Mouse (Mus musculus): ENCODE measurements at regions not wholly inside any gene's neighbourhood (a gene's known extent, or its start where the extent isn't known, plus 50 kb on each side); places are given as distances from the start of the nearest gene placed in this dataset.

DNA sequence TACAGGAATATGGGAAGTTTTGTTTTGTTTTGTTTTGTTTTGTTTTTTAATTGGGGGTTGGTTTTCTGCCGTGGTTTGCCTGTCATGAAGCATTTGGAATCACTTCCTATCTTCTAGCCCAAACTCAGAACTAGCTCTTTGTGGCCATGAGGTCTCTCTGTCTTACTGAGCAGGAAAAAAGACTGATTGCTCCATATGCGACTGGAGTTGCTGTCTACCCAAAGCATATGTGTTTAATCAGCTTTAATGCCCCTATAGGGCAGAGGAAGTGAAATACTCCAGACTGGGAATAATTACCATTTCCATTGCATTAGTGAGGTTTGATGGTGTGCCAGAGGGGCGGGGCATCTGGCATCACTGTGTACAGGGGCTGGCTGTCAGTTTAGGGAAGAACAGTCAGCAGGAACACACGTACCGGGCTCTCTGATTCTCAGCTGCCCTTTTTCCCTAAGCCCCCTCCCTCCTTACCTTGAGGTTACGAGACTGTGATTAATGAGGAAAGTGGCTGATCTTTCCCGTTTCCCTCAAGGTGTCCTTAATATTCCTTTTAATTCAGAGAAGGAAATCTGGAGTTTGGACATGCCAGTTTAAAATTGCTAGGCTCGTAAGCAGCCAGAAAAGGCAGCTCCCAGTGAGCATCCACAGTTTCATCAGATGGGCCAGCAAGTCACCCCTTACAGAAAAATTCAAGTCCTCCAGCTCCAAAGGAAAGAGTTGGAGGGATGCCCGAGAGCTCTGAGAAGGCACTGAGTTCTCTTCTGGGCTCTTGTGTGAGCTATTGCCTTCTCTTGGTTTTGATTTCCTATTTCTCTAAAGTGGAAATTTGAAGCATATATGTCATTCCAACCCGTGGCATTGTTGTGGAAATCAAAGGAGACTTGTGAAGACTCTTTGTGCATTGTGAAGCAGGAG lies 2482.1 kb upstream of the 5930422O12Rik start:
- no peak for DNase-seq

- DNase-seq: no peak
Observed at GRCm38 (mm10) chr8:30952818-30953217, 2475.7 kb upstream of the 5930422O12Rik start.

GRCm38 (mm10) chr8:30959436-30960180 lies 2468.9 kb upstream of the 5930422O12Rik start:
- no peak for DNase-seq

DNA sequence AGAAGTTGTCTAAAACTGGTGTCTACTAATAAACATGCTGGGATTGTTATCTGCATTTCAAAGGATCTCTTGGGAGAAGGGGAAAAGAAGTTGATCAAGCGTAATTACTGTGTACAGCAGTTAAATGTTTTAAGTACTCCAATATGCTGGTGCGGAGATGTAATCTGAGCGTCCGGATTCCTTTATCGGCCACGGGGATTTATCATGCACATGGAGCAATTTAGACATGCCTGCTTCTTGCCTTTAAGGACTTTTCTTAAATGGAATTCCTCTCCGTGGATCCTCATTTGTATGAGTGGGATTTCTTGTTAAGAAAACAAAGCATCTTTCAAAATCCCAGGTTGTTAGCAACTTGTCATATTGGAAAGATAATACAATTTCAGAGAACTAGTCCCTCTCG lies 2468.0 kb upstream of the 5930422O12Rik start:
- DNase-seq: no peak

GRCm38 (mm10) chr8:30962207-30962606 lies 2466.3 kb upstream of the 5930422O12Rik start:
- no peak for DNase-seq

DNA sequence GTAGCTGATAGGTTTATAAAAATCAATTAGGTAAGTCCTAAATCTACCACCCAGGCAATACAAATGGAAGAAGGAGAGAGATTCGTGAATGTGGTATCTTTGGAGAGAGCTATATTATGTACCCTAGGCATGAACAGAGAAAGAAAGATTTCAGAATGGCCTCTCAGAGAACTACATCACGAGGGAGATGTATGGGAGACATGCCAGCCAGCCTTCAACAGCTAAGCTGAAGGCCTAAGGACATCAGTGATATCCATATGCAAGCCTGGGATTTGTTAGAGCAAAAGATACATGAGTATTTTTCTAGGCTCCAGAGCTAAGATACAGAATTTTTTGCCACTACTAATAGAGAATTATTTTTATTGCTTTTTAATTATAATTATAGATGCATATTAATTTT lies 2445.7 kb upstream of the 5930422O12Rik start:
- no peak for DNase-seq

GRCm38 (mm10) chr8:30988051-30988450 lies 2440.5 kb upstream of the 5930422O12Rik start:
- DNase-seq: no peak

DNA sequence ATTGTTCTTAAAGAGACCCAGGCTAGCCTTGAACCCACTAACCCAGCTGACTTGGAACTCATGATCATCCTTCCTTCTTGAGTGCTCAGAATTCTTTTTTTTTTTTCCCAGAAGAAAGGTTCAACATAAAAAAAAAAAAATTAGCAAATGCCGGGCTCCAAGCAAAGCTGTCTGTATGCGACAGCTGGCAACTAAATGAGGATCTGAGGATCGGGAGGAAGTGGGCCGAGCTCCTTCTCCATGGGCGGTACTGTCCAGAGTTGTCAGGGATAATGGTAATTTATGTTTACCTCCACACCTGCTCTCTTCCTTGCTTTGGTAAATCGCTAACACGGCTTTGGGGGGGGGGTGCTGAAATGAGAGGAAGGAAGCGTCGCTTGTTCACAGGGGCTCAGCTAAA lies 2429.9 kb upstream of the 5930422O12Rik start:
- DNase-seq: no peak

DNA sequence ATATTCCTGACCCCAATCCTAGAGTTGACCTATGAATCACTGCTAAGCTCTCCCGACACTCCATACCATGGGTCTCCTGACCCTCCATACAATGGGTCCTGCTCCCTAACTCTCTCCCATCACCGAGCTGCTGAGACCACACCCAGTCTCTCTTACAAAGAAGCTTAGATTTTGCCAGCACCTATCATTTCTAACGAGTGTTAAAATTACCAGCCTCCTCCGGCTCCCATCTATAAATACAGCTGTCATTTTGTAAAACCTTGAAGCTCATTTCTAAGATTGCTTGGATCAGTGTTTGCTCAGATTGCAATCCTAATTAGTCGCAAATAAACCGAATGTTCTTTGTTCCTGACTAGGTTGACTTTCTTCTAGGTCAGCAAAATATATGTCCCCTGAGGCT lies 2428.4 kb upstream of the 5930422O12Rik start:
- no peak for DNase-seq

GRCm38 (mm10) chr8:31001980-31002730 lies 2426.4 kb upstream of the 5930422O12Rik start:
- DNase-seq: no peak

DNA sequence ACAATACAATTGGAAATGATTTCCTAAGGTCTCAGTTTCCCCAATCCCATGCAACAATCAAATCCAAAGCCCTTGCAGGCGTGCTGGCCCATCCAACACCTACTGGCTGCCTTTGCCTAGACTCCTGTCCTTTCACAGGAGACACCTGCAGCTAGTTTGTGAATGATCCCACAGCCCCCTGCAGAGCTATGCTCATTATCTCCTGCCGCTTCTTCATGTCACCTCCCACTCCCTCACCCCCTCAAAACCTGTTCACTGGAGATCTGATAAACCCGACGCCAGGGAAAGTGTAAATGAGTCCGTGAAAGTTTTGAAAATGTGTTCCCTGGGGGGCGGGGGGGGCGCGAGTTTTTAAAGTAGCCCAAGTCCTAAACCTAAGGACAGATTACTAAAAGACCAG lies 2420.2 kb upstream of the 5930422O12Rik start:
- DNase-seq: no peak

DNA sequence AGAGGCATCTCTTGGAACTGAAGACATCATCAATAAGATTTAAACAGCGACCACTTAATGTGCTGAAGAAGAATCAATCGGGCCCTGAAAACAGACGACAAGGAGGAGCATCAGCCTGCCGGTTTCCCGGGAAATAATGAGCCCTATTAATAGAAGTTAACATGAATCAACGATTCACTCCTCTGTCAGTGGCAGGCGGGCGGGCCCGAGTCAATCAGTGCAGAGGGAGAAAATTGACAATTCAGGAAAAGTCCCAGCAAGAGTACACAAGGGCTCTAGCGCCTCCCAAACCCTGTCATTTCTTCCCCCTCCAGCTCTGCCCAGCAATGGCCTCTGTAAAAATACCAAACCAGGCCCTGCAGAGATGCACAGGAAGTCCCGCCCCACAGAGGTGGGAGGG lies 2416.4 kb upstream of the 5930422O12Rik start:
- no peak for DNase-seq

DNA sequence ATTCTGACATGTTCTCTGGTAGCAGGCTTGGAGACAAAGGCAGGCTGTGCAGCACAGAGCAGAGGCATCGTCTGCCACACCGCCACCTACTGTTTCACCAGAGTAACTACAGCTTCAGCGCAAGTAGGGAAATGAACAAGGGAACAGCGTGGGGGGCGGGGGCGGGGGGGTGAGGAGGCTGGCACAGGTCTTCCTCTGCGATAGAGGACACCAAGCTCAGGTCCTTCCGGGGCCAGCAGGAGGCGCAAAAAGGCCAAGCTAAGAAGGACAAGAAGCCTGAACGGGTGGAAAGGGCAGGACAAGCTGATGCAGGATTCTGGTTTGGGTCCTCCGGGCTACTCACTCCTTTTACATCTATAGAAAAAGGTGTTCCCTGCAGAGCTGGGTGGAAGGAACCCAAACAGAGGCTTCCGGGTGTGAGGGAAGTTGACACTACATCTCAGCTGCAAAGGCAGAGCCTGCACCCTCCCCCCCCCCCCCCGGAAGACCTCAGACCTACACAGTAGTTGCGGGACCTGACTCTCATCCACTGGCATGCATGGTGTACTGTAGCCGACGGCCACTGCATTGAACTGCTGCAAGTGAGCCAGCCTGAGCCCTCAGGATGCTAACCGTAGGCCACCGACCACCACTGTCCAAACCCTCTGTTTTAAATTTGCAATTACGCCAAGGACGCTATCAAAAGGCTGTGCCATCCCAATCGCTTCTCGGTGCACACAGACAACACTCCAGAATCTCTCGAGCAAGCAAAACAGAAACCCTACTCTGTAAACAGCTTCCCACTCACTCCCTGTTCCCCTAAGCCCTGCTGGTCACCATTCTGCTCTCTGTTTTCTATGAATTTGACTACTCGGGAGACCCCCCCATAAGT lies 2396.6 kb upstream of the 5930422O12Rik start:
- peak; percentile 68 for DNase-seq

DNA sequence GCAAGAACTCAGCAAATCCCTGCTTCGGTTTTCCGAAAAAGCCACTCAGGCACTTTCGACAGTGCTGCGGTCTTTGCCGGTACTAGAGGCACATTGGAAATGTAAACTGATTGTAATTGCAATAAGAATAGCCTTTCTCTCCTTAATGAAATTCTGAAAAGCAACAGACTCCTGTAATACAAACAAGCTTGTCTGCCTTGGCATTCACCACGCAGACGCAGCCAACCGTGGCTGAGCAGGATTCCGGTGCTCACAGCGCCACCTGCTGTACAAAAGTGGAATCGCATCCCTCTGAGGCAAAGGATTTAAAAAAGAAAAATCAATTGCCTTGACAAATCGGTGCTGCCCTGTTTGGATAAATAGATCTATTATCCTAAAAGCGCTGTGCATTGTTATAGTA lies 2395.2 kb upstream of the 5930422O12Rik start:
- DNase-seq: peak; percentile 93

DNA sequence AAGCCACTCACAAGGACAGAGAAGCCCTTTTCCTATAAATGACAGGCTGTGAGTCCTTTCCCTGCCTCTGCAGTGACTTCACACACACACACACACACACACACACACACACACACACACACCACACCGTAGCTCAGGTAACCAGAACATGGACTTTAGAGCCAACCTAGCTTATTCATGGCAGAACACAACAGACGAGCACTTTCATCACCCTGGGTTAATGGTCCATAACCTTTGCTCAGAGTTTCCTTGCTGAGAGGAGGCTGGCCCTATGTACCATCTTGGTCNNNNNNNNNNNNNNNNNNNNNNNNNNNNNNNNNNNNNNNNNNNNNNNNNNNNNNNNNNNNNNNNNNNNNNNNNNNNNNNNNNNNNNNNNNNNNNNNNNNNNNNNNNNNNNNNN lies 2391.6 kb upstream of the 5930422O12Rik start:
- DNase-seq: no peak
